Mouse (Mus musculus): ENCODE measurements around the gene Ncor2.

GRCm38 (mm10) chr5:125153201-125153816 lies 25.7 kb downstream of the Ncor2 start:
- TF ChIP-seq CTCF (IDR thresholded peaks at IDR 0.05; ENCODE audit: low read depth) (peak; percentile 24; the same call in 1 of the 2 replicates), EP300 (IDR thresholded peaks at IDR 0.05; ENCODE audit: low read depth) (no peak)

All from liver, embryonic 14.5 days (tissue).